Mouse (Mus musculus): Measurements from ENCODE around the gene Nfyb. TPM values are rescaled to one million over a fixed set of nuclear protein-coding genes. Genes with fewer than 3 reads are reported as not detected.

Nfyb gene
- 62.5 and 67.4 TPM in 2 replicates for polyA plus RNA-seq (2015; fragmentation: Nextera tagmentation; extraction: Ambion mirVana)

DNA sequence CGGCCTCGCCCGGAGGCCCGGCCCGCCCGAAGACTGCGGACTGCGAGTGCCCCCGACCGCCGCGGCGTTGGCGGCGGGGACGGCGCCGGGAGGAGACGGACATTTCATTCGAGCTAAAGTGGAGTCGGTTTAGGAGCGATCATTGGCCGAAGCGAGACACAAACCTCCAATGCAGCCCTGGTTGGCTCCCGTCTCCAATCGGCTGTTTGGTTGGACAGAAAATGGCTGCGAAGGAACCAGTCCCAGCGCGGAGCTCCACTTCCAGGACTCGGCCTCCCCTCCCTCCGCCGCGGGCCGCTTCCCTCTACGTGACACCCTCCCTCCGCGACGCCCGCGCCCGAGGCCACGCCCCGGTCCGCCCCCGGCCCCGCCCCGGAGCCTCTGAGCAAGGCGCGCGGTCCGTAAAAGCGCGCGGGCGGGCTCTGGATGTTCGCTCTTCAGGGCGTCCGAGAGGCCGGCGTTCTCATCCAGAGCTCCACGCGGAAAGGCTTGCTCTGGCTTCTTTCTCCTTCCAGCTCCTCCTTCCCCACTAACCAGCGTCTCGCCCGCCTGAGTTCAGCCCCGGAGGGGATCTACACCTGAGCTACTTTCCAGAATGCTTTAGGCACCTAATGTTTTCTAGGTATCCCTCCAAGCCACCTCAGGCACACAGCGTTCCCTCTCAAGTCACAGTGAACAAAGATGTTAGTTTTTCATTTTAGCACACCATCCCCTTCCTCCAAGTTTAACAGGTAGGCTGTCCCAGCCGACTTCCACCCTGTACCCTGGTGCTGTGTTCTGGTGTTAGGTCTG is at the start of gene Nfyb:
Nfyb (minus strand) TSS at position 305 of the 792 bp plus-strand sequence.
- peak within 1 kb of the TSS; percentile 100 for H3K27ac ChIP-seq (replicated peaks)
- peaks cover 40% of the 10 kb centered on the region for H3K4me1 ChIP-seq
- peak within 1 kb of the TSS; percentile 93 for H3K9ac ChIP-seq (replicated peaks)
- no peaks in the 10 kb centered on the region for H3K27me3 ChIP-seq
- ATAC-seq (replicated peaks): peak; percentile 96
- no peaks in the 10 kb centered on the region for H3K9me3 ChIP-seq
- WGBS: under 1% methylated on average over 67 of the region's 68 CpGs
- peak within 1 kb of the TSS; percentile 72 for H3K4me3 ChIP-seq
- peak within 1 kb of the TSS; percentile 78 for H3K4me2 ChIP-seq (replicated peaks)
- 0 out of 2 replicates have a peak, but pooled peaks cover 3% of the 10 kb centered on the region for H3K36me3 ChIP-seq

DNA sequence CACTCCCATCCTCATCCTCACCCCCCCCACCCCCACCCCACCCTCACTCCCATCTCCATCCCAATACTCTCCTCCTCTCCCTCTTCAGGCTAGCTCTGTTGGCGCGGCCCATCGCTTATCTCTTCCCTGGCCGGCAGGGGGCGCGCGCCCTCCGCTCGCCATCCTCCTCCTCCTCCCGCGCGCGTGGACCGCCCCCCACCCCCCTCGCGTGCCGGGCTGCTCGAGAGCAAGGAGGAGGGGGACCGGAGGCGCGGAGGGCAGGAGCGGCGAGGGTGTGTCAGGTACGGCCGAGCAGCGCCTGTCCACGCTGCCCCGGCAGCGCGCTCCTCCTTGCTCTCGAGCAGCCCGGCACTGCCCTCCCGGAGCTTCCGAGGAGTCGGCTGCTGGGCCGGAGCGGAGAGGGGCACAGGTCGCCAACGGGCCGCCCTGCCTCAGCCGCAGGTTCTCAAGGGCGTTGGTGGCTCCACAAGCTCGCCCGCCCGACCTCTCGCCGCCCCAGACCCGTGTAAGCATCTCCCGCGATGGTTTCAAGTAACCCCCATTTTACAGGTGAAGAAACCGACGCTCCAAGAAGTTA is 48.0 kb upstream of the Nfyb start:
- Histone ChIP-seq H3K4me3 (peak overlapping the region; percentile 51), H3K27me3 (no peaks in the 10 kb centered on the region), H3K27ac (replicated peaks) (no peak overlapping the region), H3K9me3 (no peaks in the 10 kb centered on the region), H3K36me3 (no peaks in the 10 kb centered on the region), H3K4me1 (peaks cover 9% of the 10 kb centered on the region; the same call in 1 of the 2 replicates), H3K9ac (replicated peaks) (peak overlapping the region; percentile 46), H3K4me2 (replicated peaks) (peak overlapping the region; percentile 75)
- peak; percentile 70 for ATAC-seq (replicated peaks)
- 7% methylated on average over 39 of the region's 52 CpGs for WGBS

DNA sequence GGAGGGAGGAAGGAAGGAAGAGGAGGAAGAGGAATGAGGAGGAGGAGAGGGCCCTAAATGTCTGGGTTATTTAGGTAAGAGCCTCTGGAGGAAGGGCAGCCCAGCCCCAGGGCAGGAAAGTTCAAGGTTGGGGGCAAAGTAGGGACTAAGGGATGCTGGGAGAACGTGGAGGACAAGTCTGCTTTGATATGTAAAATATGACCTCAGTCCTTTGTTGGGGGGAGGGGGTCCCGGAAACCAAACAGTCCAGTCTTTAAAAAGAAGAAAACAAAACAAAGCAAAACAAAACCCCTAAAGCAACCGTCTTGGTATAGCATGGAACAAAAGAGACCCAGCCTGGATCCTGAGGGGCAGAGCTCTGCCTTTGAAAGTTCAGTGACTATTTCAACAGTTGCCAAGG is 45.4 kb upstream of the Nfyb start:
- no peak overlapping the region for H3K27ac ChIP-seq (replicated peaks)
- 3% methylated on average over 3 of the region's 3 CpGs for whole genome bisulfite sequencing
- no peaks in the 10 kb centered on the region for H3K27me3 ChIP-seq

DNA sequence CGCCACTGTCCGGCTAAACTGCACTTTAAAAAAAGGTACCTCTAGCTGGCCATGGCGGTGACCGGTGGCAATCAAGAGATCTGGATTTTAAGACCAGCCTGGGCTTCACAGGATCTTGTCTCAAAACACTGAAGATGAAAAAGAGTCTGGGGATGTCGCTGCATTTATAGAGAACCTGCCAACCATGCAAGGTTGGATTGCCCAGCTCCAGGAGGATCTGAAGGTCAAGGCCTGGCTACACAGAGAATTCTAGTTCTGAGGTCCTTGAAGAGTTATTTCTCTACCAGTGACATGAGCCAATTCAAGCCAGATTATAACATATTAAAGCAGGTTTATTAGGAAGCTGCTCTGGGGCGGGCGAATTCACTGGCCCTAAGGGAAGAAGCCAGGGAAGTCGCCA is 44.9 kb upstream of the Nfyb start:
- 75% methylated on average over 8 of the region's 8 CpGs for WGBS
- H3K36me3 ChIP-seq: no peaks in the 10 kb centered on the region
- no peak for ATAC-seq (replicated peaks)
- no peaks in the 10 kb centered on the region for H3K27me3 ChIP-seq
- H3K9me3 ChIP-seq: no peaks in the 10 kb centered on the region
- H3K27ac ChIP-seq (replicated peaks): no peak overlapping the region
- no peak overlapping the region for H3K4me2 ChIP-seq (replicated peaks)
- H3K9ac ChIP-seq (replicated peaks): no peak overlapping the region
- peaks cover under 1% of the 10 kb centered on the region; the same call in 1 of the 2 replicates for H3K4me1 ChIP-seq
- H3K4me3 ChIP-seq: no peak overlapping the region

More for the DNA sequence above, 45.4 kb upstream of the Nfyb start:
- Histone ChIP-seq H3K9me3 (no peaks in the 10 kb centered on the region), H3K4me3 (no peak overlapping the region), H3K36me3 (no peaks in the 10 kb centered on the region), H3K9ac (replicated peaks) (no peak overlapping the region), H3K4me1 (peaks cover 5% of the 10 kb centered on the region; the same call in 1 of the 2 replicates), H3K4me2 (replicated peaks) (no peak overlapping the region)
- ATAC-seq (replicated peaks): no peak

DNA sequence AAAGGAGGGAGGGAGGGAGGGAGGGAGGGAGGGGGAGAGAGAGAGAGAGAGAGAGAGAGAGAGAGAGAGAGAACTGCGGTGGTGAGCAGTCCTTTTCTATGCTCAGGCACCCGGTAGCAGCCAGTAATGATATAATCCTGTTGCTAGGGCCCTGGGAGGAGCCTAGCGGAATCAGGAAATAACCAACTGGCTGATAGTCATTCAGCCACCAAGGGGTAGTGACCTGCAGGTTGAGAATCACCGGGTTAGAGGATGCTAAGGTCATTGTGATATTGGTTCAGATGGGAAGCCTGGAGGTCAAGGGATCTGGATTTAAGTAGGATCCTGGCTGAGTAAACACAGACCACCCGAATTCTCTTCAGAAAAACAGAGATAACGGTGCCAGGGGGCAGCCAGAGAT is 44.2 kb upstream of the Nfyb start:
- H3K36me3 ChIP-seq: no peaks in the 10 kb centered on the region
- no peak overlapping the region for H3K4me2 ChIP-seq (replicated peaks)
- ATAC-seq (replicated peaks): no peak
- H3K9me3 ChIP-seq: no peaks in the 10 kb centered on the region
- no peaks in the 10 kb centered on the region for H3K4me1 ChIP-seq
- no peak overlapping the region for H3K4me3 ChIP-seq
- H3K27ac ChIP-seq (replicated peaks): no peak overlapping the region
- H3K27me3 ChIP-seq: no peaks in the 10 kb centered on the region
- no peak overlapping the region for H3K9ac ChIP-seq (replicated peaks)
- 58% methylated on average over 6 of the region's 6 CpGs for WGBS

DNA sequence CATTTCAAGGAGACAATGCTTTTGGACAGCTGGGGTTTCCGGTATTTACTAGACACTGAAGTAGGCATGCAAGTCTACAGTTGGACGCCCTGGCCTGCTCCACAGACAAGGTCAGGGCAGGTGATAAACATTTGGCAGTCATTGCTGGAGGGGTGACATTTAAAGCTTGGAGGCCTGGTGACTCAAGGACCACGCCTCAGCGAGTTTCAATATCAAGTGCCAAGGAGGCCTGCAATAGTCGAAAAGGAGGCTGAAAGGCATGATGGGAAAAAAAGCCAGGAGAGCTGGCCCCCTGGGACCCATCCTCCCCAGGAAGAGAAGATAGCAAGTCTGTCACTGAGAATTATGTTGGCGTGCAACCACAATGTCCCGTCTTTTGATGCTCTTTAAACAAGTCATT is 43.3 kb upstream of the Nfyb start:
- H3K27me3 ChIP-seq: no peaks in the 10 kb centered on the region
- H3K4me1 ChIP-seq: no peaks in the 10 kb centered on the region
- no peak overlapping the region for H3K4me3 ChIP-seq
- no peak overlapping the region for H3K27ac ChIP-seq (replicated peaks)
- WGBS: 73% methylated on average over 7 of the region's 7 CpGs
- no peak for ATAC-seq (replicated peaks)
- H3K4me2 ChIP-seq (replicated peaks): no peak overlapping the region
- no peak overlapping the region for H3K9ac ChIP-seq (replicated peaks)
- H3K36me3 ChIP-seq: no peaks in the 10 kb centered on the region
- H3K9me3 ChIP-seq: no peaks in the 10 kb centered on the region

DNA sequence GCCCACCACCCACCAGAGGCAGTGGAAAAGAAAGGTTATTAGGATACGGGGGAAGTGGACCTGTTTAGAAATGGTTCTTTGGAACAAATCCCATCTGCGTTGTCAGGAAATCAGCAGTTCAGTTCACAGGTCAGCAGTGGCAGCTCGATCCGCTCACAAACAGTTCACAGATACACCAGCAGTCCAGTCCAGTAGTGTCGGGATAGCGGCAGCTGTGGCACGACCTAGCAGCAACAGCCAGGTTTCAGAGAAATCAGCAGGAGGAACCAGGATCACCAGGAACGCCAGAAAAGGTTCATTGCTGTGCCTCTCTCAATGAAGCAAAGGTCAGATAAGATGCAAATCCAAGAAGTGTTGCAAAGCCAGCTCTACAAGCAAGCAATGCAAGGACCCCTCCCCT is 42.5 kb upstream of the Nfyb start:
- H3K4me1 ChIP-seq: no peaks in the 10 kb centered on the region
- H3K9ac ChIP-seq (replicated peaks): no peak overlapping the region
- WGBS: 86% methylated on average over 8 of the region's 8 CpGs
- no peak overlapping the region for H3K4me3 ChIP-seq
- H3K27ac ChIP-seq (replicated peaks): no peak overlapping the region
- no peak overlapping the region for H3K4me2 ChIP-seq (replicated peaks)
- H3K27me3 ChIP-seq: no peaks in the 10 kb centered on the region
- H3K36me3 ChIP-seq: no peaks in the 10 kb centered on the region
- H3K9me3 ChIP-seq: no peaks in the 10 kb centered on the region
- no peak for ATAC-seq (replicated peaks)

DNA sequence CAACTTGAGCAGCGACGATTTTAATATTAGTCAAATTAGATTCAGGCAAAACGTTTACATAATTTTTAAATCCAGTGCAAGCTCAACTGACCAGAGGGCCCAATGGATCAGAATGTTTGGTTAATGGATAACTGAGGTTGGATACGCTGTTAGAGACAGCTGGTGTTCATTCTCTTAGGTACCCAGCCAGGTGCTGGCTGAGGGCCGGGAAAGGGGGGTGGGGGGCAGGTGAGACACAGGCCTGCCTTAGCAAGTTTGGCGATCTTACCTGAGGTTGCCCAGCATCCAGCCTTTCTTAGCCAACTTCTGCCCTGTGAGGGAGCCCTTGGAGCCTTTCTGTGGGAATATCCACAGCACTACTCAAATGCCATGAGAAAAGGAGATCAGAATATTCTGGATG is 41.2 kb upstream of the Nfyb start:
- Histone ChIP-seq H3K9ac (replicated peaks) (no peak overlapping the region), H3K4me2 (replicated peaks) (no peak overlapping the region), H3K27me3 (no peaks in the 10 kb centered on the region), H3K9me3 (no peaks in the 10 kb centered on the region), H3K36me3 (no peaks in the 10 kb centered on the region), H3K4me3 (no peak overlapping the region), H3K27ac (replicated peaks) (no peak overlapping the region), H3K4me1 (no peaks in the 10 kb centered on the region)
- no peak for ATAC-seq (replicated peaks)
- WGBS: 88% methylated on average over 6 of the region's 6 CpGs

DNA sequence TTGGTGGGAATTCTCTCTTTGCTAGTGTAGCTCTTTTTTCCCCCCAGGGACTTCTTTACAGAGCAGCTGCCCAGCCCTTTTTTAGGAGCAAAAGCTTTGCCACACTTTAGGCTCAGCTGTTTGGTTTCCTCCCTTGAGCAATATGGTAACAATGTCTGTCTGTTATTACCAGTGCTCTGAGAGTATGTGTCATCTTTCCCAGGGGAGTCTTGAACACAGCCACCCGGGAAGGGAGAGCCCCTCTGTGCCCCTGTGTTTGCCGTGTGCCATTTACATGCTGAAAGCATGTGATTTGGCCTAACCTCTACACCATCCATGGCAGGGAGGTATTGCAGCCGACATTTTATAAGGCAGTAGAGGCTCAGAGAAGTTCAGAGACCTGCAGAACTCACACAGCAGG is 40.5 kb upstream of the Nfyb start:
- no peaks in the 10 kb centered on the region for H3K27me3 ChIP-seq
- no peaks in the 10 kb centered on the region for H3K4me1 ChIP-seq
- no peaks in the 10 kb centered on the region for H3K9me3 ChIP-seq
- H3K27ac ChIP-seq (replicated peaks): no peak overlapping the region
- H3K4me3 ChIP-seq: no peak overlapping the region
- no peak overlapping the region for H3K4me2 ChIP-seq (replicated peaks)
- no peak overlapping the region for H3K9ac ChIP-seq (replicated peaks)
- no peak for ATAC-seq (replicated peaks)
- 72% methylated on average over 3 of the region's 3 CpGs for WGBS
- H3K36me3 ChIP-seq: no peaks in the 10 kb centered on the region

DNA sequence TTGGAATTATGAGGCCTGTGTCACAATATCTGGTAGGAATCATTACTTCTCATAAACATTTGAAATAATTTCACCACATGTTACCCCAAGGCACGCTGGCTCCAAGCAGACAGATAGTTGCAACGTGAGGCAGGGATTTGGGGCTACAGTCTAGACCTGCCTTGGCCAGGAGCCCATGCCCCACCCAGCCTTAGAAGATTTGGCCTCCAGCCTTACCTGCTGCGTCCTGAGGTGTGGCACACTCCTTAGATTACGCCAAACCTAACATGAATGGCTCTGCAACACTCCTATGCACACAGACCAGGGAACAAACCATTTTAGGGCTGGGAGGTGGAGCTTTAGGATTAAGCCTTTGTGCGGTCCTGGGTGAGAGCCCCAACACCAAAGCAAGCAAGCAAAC is 36.1 kb upstream of the Nfyb start:
- Histone ChIP-seq H3K27ac (replicated peaks) (no peak overlapping the region), H3K4me3 (no peak overlapping the region), H3K9me3 (no peaks in the 10 kb centered on the region), H3K36me3 (no peaks in the 10 kb centered on the region), H3K4me1 (peaks cover 17% of the 10 kb centered on the region; the same call in 1 of the 2 replicates), H3K4me2 (replicated peaks) (no peak overlapping the region), H3K9ac (replicated peaks) (no peak overlapping the region), H3K27me3 (no peaks in the 10 kb centered on the region)
- 77% methylated on average over 5 of the region's 5 CpGs for WGBS
- no peak for ATAC-seq (replicated peaks)

DNA sequence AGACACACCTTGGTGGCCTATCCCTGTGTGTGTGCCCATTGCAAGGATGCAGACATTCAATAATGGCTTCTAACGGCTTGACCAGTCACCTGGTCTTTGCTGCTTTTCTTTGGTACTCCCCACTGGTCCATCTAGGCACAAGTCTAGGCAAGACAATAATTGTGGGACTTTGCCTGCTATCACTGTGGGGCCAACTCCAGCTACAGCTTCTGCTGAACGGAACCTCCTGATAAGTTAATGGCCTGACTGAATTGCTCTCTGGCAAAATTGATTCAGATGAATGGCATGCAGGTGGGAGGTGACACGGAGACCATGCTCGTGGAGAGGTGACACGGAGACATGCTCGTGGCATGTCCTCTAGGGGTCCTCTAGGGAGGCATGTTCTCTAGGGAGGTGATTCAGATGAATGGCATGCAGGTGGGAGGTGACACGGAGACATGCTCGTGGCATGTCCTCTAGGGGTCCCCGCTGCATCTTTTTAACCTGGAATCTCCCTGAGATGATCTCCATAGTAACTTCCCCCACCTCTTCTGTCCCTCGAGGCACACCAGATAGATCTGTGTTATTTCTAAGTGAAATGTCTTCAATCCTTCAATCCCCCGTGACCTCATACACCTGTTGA is 34.5 kb upstream of the Nfyb start:
- Histone ChIP-seq H3K4me3 (no peak overlapping the region), H3K4me2 (replicated peaks) (no peak overlapping the region), H3K36me3 (no peaks in the 10 kb centered on the region), H3K9me3 (no peaks in the 10 kb centered on the region), H3K27ac (replicated peaks) (no peak overlapping the region), H3K4me1 (peaks cover 21% of the 10 kb centered on the region; the same call in 1 of the 2 replicates), H3K9ac (replicated peaks) (no peak overlapping the region), H3K27me3 (no peaks in the 10 kb centered on the region)
- no peak for ATAC-seq (replicated peaks)
- WGBS: 68% methylated on average over 11 of the region's 11 CpGs

DNA sequence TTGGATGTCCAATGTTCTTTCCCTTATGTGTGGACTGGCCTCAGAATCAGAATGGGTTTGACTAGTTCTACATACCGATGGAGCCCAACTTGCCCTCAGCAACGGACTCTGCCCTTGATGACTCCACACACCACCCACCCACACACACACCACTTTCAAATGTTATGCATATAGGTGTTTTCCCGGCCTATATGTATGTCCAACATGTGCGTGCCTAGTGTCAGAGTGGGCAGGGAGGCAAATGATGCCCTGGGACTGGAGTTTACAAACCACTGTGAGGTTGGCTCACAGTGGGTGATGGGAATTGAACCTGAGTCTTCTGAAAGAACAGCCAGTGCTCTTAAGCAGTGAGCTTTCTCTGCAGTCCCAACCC is 33.2 kb upstream of the Nfyb start:
- Histone ChIP-seq H3K4me1 (peaks cover 21% of the 10 kb centered on the region; the same call in 1 of the 2 replicates), H3K27ac (replicated peaks) (no peak overlapping the region), H3K9me3 (no peaks in the 10 kb centered on the region), H3K9ac (replicated peaks) (no peak overlapping the region), H3K4me3 (no peak overlapping the region), H3K36me3 (no peaks in the 10 kb centered on the region), H3K27me3 (no peaks in the 10 kb centered on the region), H3K4me2 (replicated peaks) (no peak overlapping the region)
- 82% methylated on average over 4 of the region's 4 CpGs for WGBS
- ATAC-seq (replicated peaks): no peak

Measured in forebrain, embryonic 15.5 days (tissue).